Mouse (Mus musculus) left cerebral cortex, adult 18-20 months (tissue): ENCODE measurements around the gene Spata20. TPM values are rescaled to one million over a fixed set of nuclear protein-coding genes. Genes with fewer than 3 reads are reported as not detected.
A peak's percentile ranks its signal among the peaks of the same experiment; 100 is the strongest.

Experiments
- DNase-seq, 2 experiments: peaks; one replicate each; pipeline ENCODE4 v3.0.0; 2021 to 2022; ENCODE audit warnings: low spot score in 2 of 2, mixed read lengths in 1 of 2
- long read RNA-seq, 2 experiments: library from polyadenylated mRNA; stranded (forward); transcript quantifications; one replicate each; pipeline ENCODE4 v2.0.0; 2021
- total RNA-seq, 2 experiments: library from RNA; stranded (reverse); gene quantifications; 2 replicates each; pipeline ENCODE4 v1.2.3; 2021

The Spata20 gene
- not detected for total RNA-seq
- long read RNA-seq, experiment 1 = 0 reads
- long read RNA-seq, experiment 2 = 0 reads

DNA sequence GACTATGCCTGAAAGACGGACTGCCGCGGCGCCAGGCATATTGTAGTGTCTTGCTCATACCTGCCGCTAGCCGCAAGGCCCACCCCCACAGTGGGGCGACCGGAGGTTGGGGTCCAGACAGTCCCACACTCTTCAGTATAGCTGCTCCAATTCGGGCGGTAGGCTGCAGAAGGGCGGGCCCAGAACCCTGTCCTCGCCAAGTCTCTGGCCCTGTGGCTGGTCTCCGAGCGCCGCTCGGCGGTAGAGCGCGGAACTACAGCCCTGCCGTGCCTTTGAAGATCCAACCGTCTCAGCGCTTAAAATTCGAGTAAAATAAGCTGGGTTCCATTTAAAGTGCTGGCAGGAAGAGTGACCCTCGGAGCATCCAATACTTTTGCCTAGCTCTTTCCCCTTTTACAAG is at the start of gene Spata20:
Gene Spata20 (minus strand): TSS at position 179 of the 400 bp plus-strand sequence.
- DNase-seq = peak; percentile 91

DNA sequence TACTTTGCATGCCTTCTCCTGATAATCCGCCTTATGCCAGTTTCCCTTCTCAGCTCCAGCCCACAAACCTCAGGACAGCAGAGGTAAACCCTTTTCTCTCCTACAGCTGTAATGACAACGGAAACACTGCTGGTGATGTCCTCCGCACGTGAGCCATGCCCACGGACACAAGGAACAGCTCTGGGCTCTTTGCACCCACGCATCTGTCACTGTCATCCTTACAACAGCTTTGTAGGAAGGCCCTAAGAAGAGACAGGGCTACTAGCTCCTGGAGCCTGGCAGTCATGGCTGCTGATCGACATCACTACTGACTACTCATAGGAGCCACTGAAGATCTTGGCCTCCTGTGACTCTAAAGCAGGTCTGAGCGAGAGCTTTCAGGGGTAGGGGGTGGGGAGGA is 47.2 kb upstream of the Spata20 start:
- DNase-seq = peak in 1 of 2 experiments; percentile 47

DNA sequence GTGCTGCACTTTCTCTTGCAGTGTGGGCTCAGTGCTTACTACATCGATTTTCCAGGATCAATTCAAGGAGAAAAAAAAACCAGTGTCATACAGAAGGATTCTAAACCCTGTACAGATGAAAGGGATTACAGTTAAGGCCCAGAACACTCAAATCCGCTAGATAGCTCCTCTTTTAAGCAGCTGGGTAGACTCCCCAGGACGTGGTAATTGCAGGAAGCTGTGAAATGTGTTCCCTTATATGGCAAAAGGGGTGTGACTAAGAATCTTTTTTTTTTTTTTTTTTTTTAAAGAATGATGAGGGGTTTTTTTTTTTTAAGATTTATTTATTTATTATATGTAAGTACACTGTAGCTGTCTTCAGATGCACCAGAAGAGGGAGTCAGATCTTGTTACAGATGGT is 42.9 kb upstream of the Spata20 start:
- DNase-seq = no peak

GRCm38 (mm10) chr11:94526171-94526879 is 40.3 kb upstream of the Spata20 start:
- DNase-seq = no peak

DNA sequence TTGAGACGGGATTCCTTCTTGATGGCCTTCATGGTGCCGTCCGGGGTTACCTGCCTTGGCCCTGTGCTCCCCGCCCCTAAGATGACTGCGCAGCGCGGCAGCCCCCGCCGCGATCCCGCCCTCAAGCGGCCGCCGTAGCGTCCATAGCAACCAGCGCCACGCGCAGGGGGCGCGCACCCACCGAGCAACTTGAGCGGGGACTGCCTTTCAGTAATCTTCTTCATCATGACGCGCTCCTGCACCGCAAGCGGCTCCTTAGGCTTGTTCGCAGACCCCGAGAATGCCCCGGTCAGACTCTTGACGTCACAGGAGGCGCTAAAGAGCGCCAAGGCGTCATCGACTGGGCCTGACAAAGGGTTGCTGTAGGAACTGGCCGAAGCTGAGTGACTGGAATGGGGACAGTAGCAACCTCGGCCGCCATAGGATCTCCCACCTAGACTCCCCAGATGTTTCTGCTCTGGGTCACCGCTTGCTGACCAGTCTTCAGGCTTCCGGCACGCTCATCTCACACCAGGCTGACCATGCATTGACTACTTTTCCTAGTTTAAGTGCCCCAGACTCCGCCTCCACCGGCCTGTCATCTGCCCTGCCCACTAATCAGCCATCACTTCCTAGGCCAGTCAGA is 35.4 kb upstream of the Spata20 start, which contains the start of gene Mycbpap:
Gene Mycbpap (minus strand): TSS at position 524 of the 625 bp plus-strand sequence.
- peak; percentile 53 to 65 for DNase-seq

- no peak for DNase-seq
These were observed 27.5 kb upstream of the Spata20 start for GRCm38 (mm10) chr11:94513452-94513851.

- DNase-seq = no peak
These were observed 23.0 kb upstream of the Spata20 start for GRCm38 (mm10) chr11:94508976-94509375.

GRCm38 (mm10) chr11:94501482-94501881 is 15.5 kb upstream of the Spata20 start:
- no peak for DNase-seq

DNA sequence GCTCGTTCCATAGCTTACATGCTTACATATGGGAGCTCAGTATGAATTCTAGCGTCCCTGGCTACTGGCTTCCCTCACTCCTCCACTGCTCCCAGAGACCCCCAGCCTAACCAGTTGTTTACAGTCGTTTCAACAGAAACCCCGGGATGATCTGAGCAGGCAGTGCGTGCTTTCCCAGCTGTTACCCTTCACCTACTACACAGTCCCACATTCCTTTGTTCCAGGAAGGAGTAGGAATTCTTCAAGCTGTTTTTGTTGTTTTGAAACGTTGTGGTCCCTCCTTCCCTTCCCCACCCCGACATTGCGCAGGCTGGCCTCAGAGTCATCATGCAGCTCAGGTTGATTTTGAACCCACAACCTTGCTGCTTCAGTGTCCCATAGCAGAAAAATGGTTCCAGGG is 14.4 kb upstream of the Spata20 start:
- DNase-seq = no peak

DNA sequence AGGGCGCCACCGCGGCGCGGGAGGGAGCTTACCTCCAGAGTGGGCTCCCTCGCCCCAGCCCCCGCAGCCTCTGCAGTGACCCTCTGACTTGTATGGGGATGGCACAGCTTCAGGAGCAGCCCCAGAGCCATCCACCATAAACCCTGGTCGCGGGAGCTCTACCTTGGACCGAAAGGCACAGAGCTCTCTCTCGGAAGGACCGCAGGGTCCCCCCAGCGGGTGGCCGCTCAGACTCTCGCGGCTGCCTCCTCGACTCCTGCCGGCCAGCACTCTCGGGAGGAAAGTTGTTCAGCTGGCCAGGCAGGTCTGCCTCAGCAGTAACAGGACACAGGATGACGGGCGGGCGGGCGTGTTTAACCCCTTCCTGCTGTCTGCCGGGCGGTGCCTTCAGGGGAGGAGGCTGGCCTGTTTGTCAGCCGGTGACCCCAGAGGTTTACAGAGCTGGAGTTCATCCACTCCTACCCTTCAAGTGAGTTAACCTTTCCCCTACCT is 13.7 kb upstream of the Spata20 start, which contains the start of gene Epn3:
Gene Epn3 (minus strand): TSS at position 314 of the 492 bp plus-strand sequence.
- no peak for DNase-seq

DNA sequence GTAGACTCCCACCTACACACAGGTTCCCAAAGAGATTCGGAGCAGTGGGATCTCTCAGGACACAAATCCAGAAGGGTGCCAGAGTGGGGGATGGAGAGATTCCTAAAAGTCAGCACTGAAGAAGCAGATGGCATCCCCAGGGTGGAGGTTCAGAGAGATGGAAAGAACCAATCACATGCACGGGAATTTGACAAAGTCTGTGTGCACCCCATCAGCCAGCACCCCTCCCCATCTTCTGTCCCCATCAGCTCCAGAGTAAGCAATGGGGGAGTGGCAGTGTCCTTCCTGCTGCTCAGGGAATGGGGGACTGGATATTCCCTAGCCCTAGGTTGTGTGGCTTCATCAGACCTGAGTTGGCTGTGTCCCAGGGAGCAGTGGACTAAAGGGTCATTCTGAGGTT is 13.1 kb upstream of the Spata20 start:
- no peak for DNase-seq

DNA sequence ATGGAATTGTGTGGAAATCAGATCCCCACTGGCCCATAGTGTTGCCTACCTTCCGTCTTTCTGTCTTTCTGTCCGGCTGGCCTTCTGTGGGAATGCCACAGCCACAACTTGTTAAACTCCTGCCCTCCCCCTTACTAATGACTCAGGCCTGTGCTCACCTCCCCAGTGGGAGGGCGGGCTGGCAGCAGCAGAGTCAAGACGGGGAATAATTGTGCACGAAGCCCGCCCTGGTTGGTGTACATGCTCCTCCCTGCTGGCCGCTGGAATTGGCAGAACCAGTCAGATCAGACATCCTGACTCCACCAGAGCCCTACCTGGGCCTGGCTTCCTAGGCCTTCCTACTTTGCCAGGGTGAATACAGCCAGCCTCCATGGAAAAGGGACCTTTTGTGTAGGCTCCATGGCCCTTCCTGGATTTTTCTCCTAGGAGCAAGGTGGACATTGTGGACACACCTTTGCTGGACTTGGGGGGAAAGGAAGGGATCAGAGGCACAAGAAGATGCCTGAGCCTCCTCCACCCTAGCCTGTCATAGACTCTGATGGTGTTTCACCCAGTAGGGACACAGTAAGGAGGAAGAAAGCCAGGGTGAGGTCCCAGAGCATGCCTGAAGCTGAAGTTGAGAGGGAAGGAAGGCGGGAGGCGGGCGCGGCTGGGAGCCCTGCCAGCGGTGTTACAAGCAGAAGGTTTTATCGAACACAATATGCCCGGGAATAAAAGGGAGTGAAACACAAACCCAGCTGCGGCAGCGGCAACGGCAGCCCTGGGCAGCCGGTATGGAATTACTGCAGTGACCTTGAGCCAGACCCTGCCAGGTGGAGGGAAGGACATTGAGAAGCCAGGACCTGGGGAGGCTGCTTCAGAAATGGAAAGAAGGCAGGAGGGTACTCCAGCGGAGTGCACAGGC is 12.4 kb upstream of the Spata20 start:
- DNase-seq = peak; percentile 56 to 57

GRCm38 (mm10) chr11:94495415-94495814 is 9.4 kb upstream of the Spata20 start:
- no peak for DNase-seq

DNA sequence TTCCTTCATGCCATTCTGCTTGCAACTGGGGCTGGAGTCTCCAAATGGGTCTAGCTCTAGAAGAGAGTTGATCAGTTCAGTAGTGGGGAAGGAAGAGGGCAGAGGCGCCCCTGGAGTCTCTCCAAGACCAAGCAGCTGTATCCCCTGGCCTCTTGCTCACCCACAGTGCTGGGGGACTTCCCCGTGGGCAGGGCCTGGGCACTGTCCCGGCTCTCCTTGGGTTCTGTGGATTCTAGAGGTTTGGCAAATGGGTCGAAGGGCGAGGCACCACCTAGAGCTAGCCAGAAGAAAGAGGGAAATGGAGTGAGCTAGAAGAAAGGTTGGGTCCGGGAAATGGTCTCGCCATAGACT is 5.7 kb upstream of the Spata20 start:
- no peak for DNase-seq

- DNase-seq = peak in 1 of 2 experiments; percentile 52
These were observed 5.2 kb upstream of the Spata20 start for GRCm38 (mm10) chr11:94491035-94491748.

GRCm38 (mm10) chr11:94489745-94490144 is 3.8 kb upstream of the Spata20 start:
- no peak for DNase-seq

- DNase-seq = no peak
These were observed 3.0 kb upstream of the Spata20 start for GRCm38 (mm10) chr11:94488767-94489533.

- DNase-seq = no peak
These were observed 756 bp downstream of the Spata20 start for GRCm38 (mm10) chr11:94485223-94485622.

DNA sequence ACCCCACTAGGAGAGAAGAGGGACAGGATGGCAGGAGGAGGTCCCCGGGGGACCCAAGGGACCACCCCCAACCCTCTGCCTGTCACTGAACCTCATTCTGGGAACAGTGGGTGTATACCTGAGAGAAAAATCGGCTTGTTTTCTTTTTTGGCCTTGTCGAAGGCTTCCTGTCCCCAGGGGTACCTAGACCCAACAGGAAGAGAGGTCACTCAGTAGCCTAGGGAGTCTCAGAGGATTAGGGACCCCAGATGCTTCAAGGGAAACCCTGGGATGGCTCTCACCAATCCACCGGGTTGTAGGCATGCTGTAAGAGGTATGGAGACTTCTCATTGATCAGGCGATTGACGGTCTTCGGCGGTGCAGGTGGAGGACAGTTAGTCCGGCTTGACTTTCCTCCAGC is 1.3 kb downstream of the Spata20 start:
- no peak for DNase-seq

DNA sequence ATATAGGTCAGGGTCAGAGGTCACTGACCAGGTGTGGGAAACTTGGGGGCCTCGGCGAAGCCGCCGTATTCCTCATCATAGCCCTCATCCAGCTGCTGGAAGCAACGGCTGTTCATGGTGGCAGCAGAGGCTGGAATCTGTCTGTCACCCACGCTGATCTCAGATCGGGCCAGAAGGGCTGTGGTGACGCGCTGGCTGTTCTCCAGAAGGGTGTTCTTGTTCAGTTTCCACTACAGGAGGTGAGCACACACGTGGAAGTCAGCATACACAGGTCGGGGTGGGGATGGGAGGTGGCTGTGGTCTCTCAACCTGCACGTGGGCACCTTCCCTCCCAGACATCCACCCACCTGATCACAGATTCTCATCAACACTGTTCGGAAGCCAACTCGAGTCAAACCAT is 2.1 kb downstream of the Spata20 start:
- DNase-seq = no peak
